Mouse (Mus musculus) C2C12 (cell line): ENCODE results near the gene Phf11c. TPM values are rescaled to one million over a fixed set of nuclear protein-coding genes. Genes with fewer than 3 reads are reported as not detected.

Experiments
- polyA plus RNA-seq: library from polyadenylated mRNA; unstranded; fragments of >200 nt; fragmentation: generic; extraction: Trizol; gene quantifications from one replicate; pipeline ENCODE4 v1.2.1, GENCODE M21; 2012; ENCODE audit warnings: missing spikeins

Phf11c gene
- polyA plus RNA-seq, 1 experiment: 0.18 TPM

Other genes with a start within 250 kb of the Phf11c start
- gene Gm5142, start 216.6 kb downstream of the Phf11c start, polyA plus RNA-seq: not detected
- 10.5 TPM for gene Rcbtb1, start 194.2 kb downstream of the Phf11c start, polyA plus RNA-seq
- not detected for gene Gm6904, start 135.2 kb downstream of the Phf11c start, polyA plus RNA-seq
- gene Phf11a, start 97.9 kb downstream of the Phf11c start, polyA plus RNA-seq: not detected
- not detected for gene Phf11b, start 54.0 kb downstream of the Phf11c start, polyA plus RNA-seq
- gene Phf11d, start 29.9 kb downstream of the Phf11c start, polyA plus RNA-seq: not detected
- gene Setdb2, start 45.5 kb upstream of the Phf11c start, polyA plus RNA-seq: 2.9 TPM
- gene Cab39l, start 45.6 kb upstream of the Phf11c start, polyA plus RNA-seq: 10.9 TPM
- gene Cdadc1, start 202.6 kb upstream of the Phf11c start, polyA plus RNA-seq: 8.2 TPM
- 0.09 TPM for gene Shisa2, start 229.9 kb upstream of the Phf11c start, polyA plus RNA-seq